Mouse (Mus musculus): ENCODE data around the gene Eln. TPM values are rescaled to one million over a fixed set of nuclear protein-coding genes. Genes with fewer than 3 reads are reported as not detected.

The Eln gene
- polyA plus RNA-seq, 1 experiment, result 1.9 TPM

GRCm38 (mm10) chr5:134709275-134709674 lies 37.8 kb downstream of the Eln start:
- Histone ChIP-seq H3K27me3 (ENCODE audit: control insufficient read depth, insufficient read depth, low read length, poor library complexity, severe bottlenecking) (no peaks in the 10 kb centered on the region), H3K36me3 (ENCODE audit: control insufficient read depth, insufficient read depth, low read length, poor library complexity, severe bottlenecking) (no peaks in the 10 kb centered on the region), H3K9ac (ENCODE audit: low read depth, poor library complexity, severe bottlenecking) (no peak overlapping the region), H3K4me1 (ENCODE audit: control insufficient read depth, insufficient read depth, low read length) (no peaks in the 10 kb centered on the region), H3K9me3 (replicated peaks; ENCODE audit: control insufficient read depth, insufficient read depth, low read length, poor library complexity, severe bottlenecking) (no peaks in the 10 kb centered on the region), H3K4me3 (ENCODE audit: low read depth, low read length) (no peak overlapping the region), H3K27ac (ENCODE audit: insufficient read depth, low read length) (no peak overlapping the region)
- TF ChIP-seq POLR2A (IDR thresholded peaks at IDR 0.05; ENCODE audit: insufficient read depth, low read length) (no peak), EP300 (IDR thresholded peaks at IDR 0.05; ENCODE audit: insufficient read depth, low read depth, low read length) (no peak), CTCF (IDR thresholded peaks at IDR 0.05; ENCODE audit: low read depth, low read length) (no peak)

- H3K27me3 ChIP-seq (ENCODE audit: control insufficient read depth, insufficient read depth, low read length, poor library complexity, severe bottlenecking), result no peaks in the 10 kb centered on the region
- no peaks in the 10 kb centered on the region for H3K36me3 ChIP-seq (ENCODE audit: control insufficient read depth, insufficient read depth, low read length, poor library complexity, severe bottlenecking)
- H3K4me1 ChIP-seq (ENCODE audit: control insufficient read depth, insufficient read depth, low read length), result no peaks in the 10 kb centered on the region
- TF ChIP-seq EP300 (IDR thresholded peaks at IDR 0.05; ENCODE audit: insufficient read depth, low read depth, low read length), result no peak
- peak; percentile 92 for TF ChIP-seq CTCF (IDR thresholded peaks at IDR 0.05; ENCODE audit: low read depth, low read length)
- H3K4me3 ChIP-seq (ENCODE audit: low read depth, low read length), result no peak overlapping the region
- no peak overlapping the region for H3K9ac ChIP-seq (ENCODE audit: low read depth, poor library complexity, severe bottlenecking)
- H3K27ac ChIP-seq (ENCODE audit: insufficient read depth, low read length), result no peak overlapping the region
- H3K9me3 ChIP-seq (replicated peaks; ENCODE audit: control insufficient read depth, insufficient read depth, low read length, poor library complexity, severe bottlenecking), result peaks cover 4% of the 10 kb centered on the region; the same call in 1 of the 2 replicates
These were observed 43.0 kb downstream of the Eln start for GRCm38 (mm10) chr5:134704157-134704556.

- TF ChIP-seq EP300 (IDR thresholded peaks at IDR 0.05; ENCODE audit: insufficient read depth, low read depth, low read length) (no peak), POLR2A (IDR thresholded peaks at IDR 0.05; ENCODE audit: insufficient read depth, low read length) (no peak), CTCF (IDR thresholded peaks at IDR 0.05; ENCODE audit: low read depth, low read length) (no peak)
- H3K9ac ChIP-seq (ENCODE audit: low read depth, poor library complexity, severe bottlenecking), result no peak overlapping the region
- H3K9me3 ChIP-seq (replicated peaks; ENCODE audit: control insufficient read depth, insufficient read depth, low read length, poor library complexity, severe bottlenecking), result peaks cover 4% of the 10 kb centered on the region; the same call in 1 of the 2 replicates
- H3K36me3 ChIP-seq (ENCODE audit: control insufficient read depth, insufficient read depth, low read length, poor library complexity, severe bottlenecking), result no peaks in the 10 kb centered on the region
- H3K4me3 ChIP-seq (ENCODE audit: low read depth, low read length), result no peak overlapping the region
- H3K27me3 ChIP-seq (ENCODE audit: control insufficient read depth, insufficient read depth, low read length, poor library complexity, severe bottlenecking), result no peaks in the 10 kb centered on the region
- H3K4me1 ChIP-seq (ENCODE audit: control insufficient read depth, insufficient read depth, low read length), result no peaks in the 10 kb centered on the region
- no peak overlapping the region for H3K27ac ChIP-seq (ENCODE audit: insufficient read depth, low read length)
These were observed 51.6 kb downstream of the Eln start for GRCm38 (mm10) chr5:134695539-134695938.

GRCm38 (mm10) chr5:134695082-134695481 lies 52.0 kb downstream of the Eln start:
- no peak overlapping the region for H3K27ac ChIP-seq (ENCODE audit: insufficient read depth, low read length)

GRCm38 (mm10) chr5:134692704-134693103 lies 54.4 kb downstream of the Eln start:
- H3K4me3 ChIP-seq (ENCODE audit: low read depth, low read length), result no peak overlapping the region
- TF ChIP-seq CTCF (IDR thresholded peaks at IDR 0.05; ENCODE audit: low read depth, low read length), result no peak
- TF ChIP-seq POLR2A (IDR thresholded peaks at IDR 0.05; ENCODE audit: insufficient read depth, low read length), result no peak
- no peak for TF ChIP-seq EP300 (IDR thresholded peaks at IDR 0.05; ENCODE audit: insufficient read depth, low read depth, low read length)
- H3K9ac ChIP-seq (ENCODE audit: low read depth, poor library complexity, severe bottlenecking), result no peak overlapping the region
- H3K27me3 ChIP-seq (ENCODE audit: control insufficient read depth, insufficient read depth, low read length, poor library complexity, severe bottlenecking), result no peaks in the 10 kb centered on the region
- H3K27ac ChIP-seq (ENCODE audit: insufficient read depth, low read length), result no peak overlapping the region
- no peaks in the 10 kb centered on the region for H3K36me3 ChIP-seq (ENCODE audit: control insufficient read depth, insufficient read depth, low read length, poor library complexity, severe bottlenecking)
- H3K4me1 ChIP-seq (ENCODE audit: control insufficient read depth, insufficient read depth, low read length), result no peaks in the 10 kb centered on the region
- no peaks in the 10 kb centered on the region for H3K9me3 ChIP-seq (replicated peaks; ENCODE audit: control insufficient read depth, insufficient read depth, low read length, poor library complexity, severe bottlenecking)

More at GRCm38 (mm10) chr5:134695082-134695481, 52.0 kb downstream of the Eln start:
- no peak overlapping the region for H3K9ac ChIP-seq (ENCODE audit: low read depth, poor library complexity, severe bottlenecking)
- H3K27me3 ChIP-seq (ENCODE audit: control insufficient read depth, insufficient read depth, low read length, poor library complexity, severe bottlenecking), result no peaks in the 10 kb centered on the region
- peaks cover 3% of the 10 kb centered on the region; the same call in 1 of the 2 replicates for H3K9me3 ChIP-seq (replicated peaks; ENCODE audit: control insufficient read depth, insufficient read depth, low read length, poor library complexity, severe bottlenecking)
- no peak for TF ChIP-seq EP300 (IDR thresholded peaks at IDR 0.05; ENCODE audit: insufficient read depth, low read depth, low read length)
- TF ChIP-seq POLR2A (IDR thresholded peaks at IDR 0.05; ENCODE audit: insufficient read depth, low read length), result no peak
- TF ChIP-seq CTCF (IDR thresholded peaks at IDR 0.05; ENCODE audit: low read depth, low read length), result peak; percentile 9
- H3K4me1 ChIP-seq (ENCODE audit: control insufficient read depth, insufficient read depth, low read length), result no peaks in the 10 kb centered on the region
- H3K4me3 ChIP-seq (ENCODE audit: low read depth, low read length), result no peak overlapping the region
- H3K36me3 ChIP-seq (ENCODE audit: control insufficient read depth, insufficient read depth, low read length, poor library complexity, severe bottlenecking), result no peaks in the 10 kb centered on the region

GRCm38 (mm10) chr5:134688718-134689284 lies 58.3 kb downstream of the Eln start:
- no peaks in the 10 kb centered on the region for H3K27me3 ChIP-seq (ENCODE audit: control insufficient read depth, insufficient read depth, low read length, poor library complexity, severe bottlenecking)
- no peak overlapping the region for H3K27ac ChIP-seq (ENCODE audit: insufficient read depth, low read length)
- H3K9ac ChIP-seq (ENCODE audit: low read depth, poor library complexity, severe bottlenecking), result 0 out of 2 replicates have a peak overlapping the region, but pooled peaks have one; percentile 0
- TF ChIP-seq CTCF (IDR thresholded peaks at IDR 0.05; ENCODE audit: low read depth, low read length), result peak; percentile 60
- no peak for TF ChIP-seq POLR2A (IDR thresholded peaks at IDR 0.05; ENCODE audit: insufficient read depth, low read length)
- TF ChIP-seq EP300 (IDR thresholded peaks at IDR 0.05; ENCODE audit: insufficient read depth, low read depth, low read length), result no peak
- no peaks in the 10 kb centered on the region for H3K36me3 ChIP-seq (ENCODE audit: control insufficient read depth, insufficient read depth, low read length, poor library complexity, severe bottlenecking)
- H3K4me3 ChIP-seq (ENCODE audit: low read depth, low read length), result peak overlapping the region; percentile 74
- H3K4me1 ChIP-seq (ENCODE audit: control insufficient read depth, insufficient read depth, low read length), result no peaks in the 10 kb centered on the region
- H3K9me3 ChIP-seq (replicated peaks; ENCODE audit: control insufficient read depth, insufficient read depth, low read length, poor library complexity, severe bottlenecking), result no peaks in the 10 kb centered on the region

All from ES-Bruce4 (cell line).